Mouse (Mus musculus) c-Kit-positive CD71-positive TER-119-negative erythroid progenitor cells, embryonic 14.5 days (primary cell): ENCODE measurements around the gene Entpd1.

Experiments
- DNase-seq: peaks from one replicate; pipeline ENCODE4 v3.0.0-alpha.2; 2013; ENCODE audit warnings: low read depth

Entpd1 gene

GRCm38 (mm10) chr19:40665778-40666177 lies 53.6 kb downstream of the Entpd1 start:
- DNase-seq: no peak

GRCm38 (mm10) chr19:40667111-40667510 lies 54.9 kb downstream of the Entpd1 start:
- DNase-seq: no peak

GRCm38 (mm10) chr19:40675329-40675728 lies 63.2 kb downstream of the Entpd1 start:
- DNase-seq: no peak

- no peak for DNase-seq
Measured at GRCm38 (mm10) chr19:40678087-40678486, 65.9 kb downstream of the Entpd1 start.

- no peak for DNase-seq
Measured at GRCm38 (mm10) chr19:40678532-40679307, 66.6 kb downstream of the Entpd1 start.

- no peak for DNase-seq
Measured at GRCm38 (mm10) chr19:40679632-40680031, 67.5 kb downstream of the Entpd1 start.

- no peak for DNase-seq
Measured at GRCm38 (mm10) chr19:40684124-40684523, 72.0 kb downstream of the Entpd1 start.

- DNase-seq: no peak
Measured at GRCm38 (mm10) chr19:40684566-40684965, 72.4 kb downstream of the Entpd1 start.

GRCm38 (mm10) chr19:40687291-40687927 lies 75.2 kb downstream of the Entpd1 start:
- DNase-seq: no peak

- no peak for DNase-seq
Measured at GRCm38 (mm10) chr19:40693201-40693600, 81.0 kb downstream of the Entpd1 start.

- no peak for DNase-seq
Measured at GRCm38 (mm10) chr19:40696116-40696515, 84.0 kb downstream of the Entpd1 start.

GRCm38 (mm10) chr19:40698103-40698853 lies 86.1 kb downstream of the Entpd1 start:
- DNase-seq: no peak

GRCm38 (mm10) chr19:40699816-40700215 lies 87.7 kb downstream of the Entpd1 start:
- DNase-seq: no peak

- no peak for DNase-seq
Measured at GRCm38 (mm10) chr19:40702406-40702805, 90.2 kb downstream of the Entpd1 start.

- no peak for DNase-seq
Measured at GRCm38 (mm10) chr19:40712889-40713628, 100.9 kb downstream of the Entpd1 start.

- no peak for DNase-seq
Measured at GRCm38 (mm10) chr19:40714700-40715099, 102.5 kb downstream of the Entpd1 start.

GRCm38 (mm10) chr19:40716981-40717380 lies 104.8 kb downstream of the Entpd1 start:
- DNase-seq: no peak

- no peak for DNase-seq
Measured at GRCm38 (mm10) chr19:40719439-40720105, 107.4 kb downstream of the Entpd1 start.

GRCm38 (mm10) chr19:40720381-40720780 lies 108.2 kb downstream of the Entpd1 start:
- DNase-seq: no peak

GRCm38 (mm10) chr19:40722137-40723038 lies 110.2 kb downstream of the Entpd1 start:
- DNase-seq: peak; percentile 25
